In the genomic region with DNA sequence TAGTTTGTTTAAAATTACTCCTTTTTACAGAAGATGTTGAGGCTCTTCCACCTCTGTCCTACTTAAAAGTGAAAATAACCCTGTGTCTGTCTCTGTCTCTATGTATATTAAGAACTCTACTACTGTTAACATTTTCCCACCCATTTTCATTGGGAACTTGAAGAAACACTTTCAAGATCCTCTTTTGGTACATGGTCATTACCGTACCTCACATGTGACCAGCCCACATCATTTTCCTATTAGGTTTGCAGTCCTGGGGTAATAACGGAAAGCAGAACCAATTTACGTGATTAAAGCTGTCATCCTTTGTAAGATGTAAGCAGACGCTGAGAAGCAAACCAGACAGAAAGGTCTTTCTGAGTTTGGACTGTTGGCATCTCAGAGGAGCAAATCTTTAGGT, we compare ENCODE assay signal across 24 mouse cellular contexts. TPM values are rescaled to one million over a fixed set of nuclear protein-coding genes. Genes with fewer than 3 reads are reported as not detected.
DNase-seq lines count a peak whose midpoint lies in the region; ATAC-seq and TF ChIP-seq lines count a peak whose summit lies in the region.
"Had no signal": no experiment of that assay in that cellular context is flagged by ENCODE, and none has a peak within 500 bp of the region (broad histone marks: within the 10 kb centered on the region; RNA-seq: fewer than 3 reads in every experiment).

Gene Gm6377, plus strand, starts transcription at position 289 of the 400 bp plus-strand sequence.

- H3K9ac ChIP-seq in embryonic facial prominence, embryonic 11.5 days (replicated peaks; ENCODE audit: low read length), result no peak within 1 kb of the TSS
- H3K9ac ChIP-seq in lung, postnatal 0 days (replicated peaks; ENCODE audit: low read depth), result no peak within 1 kb of the TSS
- no peak within 1 kb of the TSS for H3K9ac ChIP-seq in forebrain, embryonic 16.5 days (replicated peaks; ENCODE audit: low read depth, low read length)
- H3K9ac ChIP-seq: embryonic facial prominence, embryonic 13.5 days; heart, embryonic 12.5 days; hindbrain, embryonic 14.5 days; intestine, embryonic 15.5 days; midbrain, embryonic 12.5 days; neural tube, embryonic 15.5 days had no signal

- no peak for TF ChIP-seq CTCF in lung, postnatal 0 days (IDR thresholded peaks at IDR 0.05)

- no peak for TF ChIP-seq EP300 in lung, postnatal 0 days (IDR thresholded peaks at IDR 0.05)

- H3K4me2 ChIP-seq in embryonic facial prominence, embryonic 11.5 days (ENCODE audit: low read depth, low read length), result no peak within 1 kb of the TSS
- H3K4me2 ChIP-seq in lung, postnatal 0 days (replicated peaks; ENCODE audit: low read depth, low read length), result no peak within 1 kb of the TSS
- H3K4me2 ChIP-seq in forebrain, embryonic 16.5 days (ENCODE audit: low read length), result no peak within 1 kb of the TSS
- H3K4me2 ChIP-seq: embryonic facial prominence, embryonic 13.5 days; heart, embryonic 12.5 days; hindbrain, embryonic 14.5 days; intestine, embryonic 15.5 days; midbrain, embryonic 12.5 days; neural tube, embryonic 15.5 days had no signal

- H3K4me1 ChIP-seq in embryonic facial prominence, embryonic 11.5 days (ENCODE audit: control insufficient read depth, insufficient read depth, low read length), result no peaks in the 10 kb centered on the region
- no peaks in the 10 kb centered on the region for H3K4me1 ChIP-seq in embryonic facial prominence, embryonic 10.5 days
- H3K4me1 ChIP-seq in lung, postnatal 0 days (ENCODE audit: insufficient read depth, low read depth, low read length), result no peaks in the 10 kb centered on the region
- H3K4me1 ChIP-seq in forebrain, embryonic 16.5 days (replicated peaks; ENCODE audit: control insufficient read depth, insufficient read depth, low read length), result no peaks in the 10 kb centered on the region
- H3K4me1 ChIP-seq: embryonic facial prominence, embryonic 13.5 days; heart, embryonic 12.5 days; intestine, embryonic 15.5 days; midbrain, embryonic 12.5 days; neural tube, embryonic 15.5 days had no signal

- H3K79me2 ChIP-seq in macrophage (ENCODE audit: inconsistent target), result peaks cover 32% of the 10 kb centered on the region; the same call in 1 of the 2 replicates

- no peaks in the 10 kb centered on the region for H3K9me3 ChIP-seq in embryonic facial prominence, embryonic 11.5 days (replicated peaks; ENCODE audit: control insufficient read depth, low read length)
- no peaks in the 10 kb centered on the region for H3K9me3 ChIP-seq in embryonic facial prominence, embryonic 10.5 days
- no peaks in the 10 kb centered on the region for H3K9me3 ChIP-seq in lung, postnatal 0 days (ENCODE audit: low read length)
- H3K9me3 ChIP-seq in forebrain, embryonic 16.5 days (ENCODE audit: control insufficient read depth, low read length), result no peaks in the 10 kb centered on the region
- H3K9me3 ChIP-seq: embryonic facial prominence, embryonic 13.5 days; heart, embryonic 12.5 days; intestine, embryonic 15.5 days; midbrain, embryonic 12.5 days; neural tube, embryonic 15.5 days had no signal

- peak; percentile 17 for DNase-seq in embryonic facial prominence, embryonic 11.5 days (ENCODE audit: low spot score)
- DNase-seq in embryonic facial prominence, embryonic 10.5 days (ENCODE audit: low spot score), result no peak
- peak; percentile 35 for DNase-seq in lung, postnatal 36 days
- no peak for DNase-seq in lung, postnatal 0 days (ENCODE audit: low spot score)
- DNase-seq in skeletal muscle tissue, adult 2 months (ENCODE audit: low read depth, low spot score), result peak; percentile 2
- DNase-seq in layer of hippocampus, adult 9-11 months, result no peak
- DNase-seq: cerebellum, adult 9-10 months; gastrocnemius, postnatal 36 days; kidney, postnatal 10 days; lung, postnatal 10 days; right cerebral cortex, postnatal 25 days had no signal

- no peak within 1 kb of the TSS for H3K4me3 ChIP-seq in embryonic facial prominence, embryonic 11.5 days (ENCODE audit: low read depth, low read length)
- no peak within 1 kb of the TSS for H3K4me3 ChIP-seq in embryonic facial prominence, embryonic 10.5 days
- no peak within 1 kb of the TSS for H3K4me3 ChIP-seq in lung, postnatal 0 days (ENCODE audit: low read depth, low read length)
- peak within 1 kb of the TSS; percentile 29 for H3K4me3 ChIP-seq in macrophage (ENCODE audit: inconsistent target)
- no peak within 1 kb of the TSS for H3K4me3 ChIP-seq in forebrain, embryonic 16.5 days (replicated peaks; ENCODE audit: low read length)
- H3K4me3 ChIP-seq: embryonic facial prominence, embryonic 13.5 days; heart, embryonic 12.5 days; intestine, embryonic 15.5 days; layer of hippocampus, adult 2 months; midbrain, embryonic 12.5 days; myocyte; neural tube, embryonic 15.5 days had no signal

- no peak within 1 kb of the TSS for H3K27ac ChIP-seq in embryonic facial prominence, embryonic 11.5 days (replicated peaks; ENCODE audit: low read depth, low read length)
- no peak within 1 kb of the TSS for H3K27ac ChIP-seq in embryonic facial prominence, embryonic 10.5 days (replicated peaks)
- no peak within 1 kb of the TSS for H3K27ac ChIP-seq in lung, postnatal 0 days (ENCODE audit: low read length)
- peak within 1 kb of the TSS; percentile 54 for H3K27ac ChIP-seq in macrophage
- H3K27ac ChIP-seq in forebrain, embryonic 16.5 days (ENCODE audit: low read length), result no peak within 1 kb of the TSS
- H3K27ac ChIP-seq: embryonic facial prominence, embryonic 13.5 days; hindbrain, embryonic 14.5 days; intestine, embryonic 15.5 days; layer of hippocampus, adult 2 months; midbrain, embryonic 12.5 days; neural tube, embryonic 15.5 days had no signal

- ATAC-seq in embryonic facial prominence, embryonic 11.5 days (replicated peaks; ENCODE audit: insufficient number of reproducible peaks, low FRiP score, low TSS enrichment, low read depth), result no peak
- ATAC-seq in lung, postnatal 0 days, result no peak
- no peak for ATAC-seq in forebrain, embryonic 16.5 days
- ATAC-seq: forebrain, embryonic 14.5 days; intestine, embryonic 15.5 days had no signal

- WGBS in embryonic facial prominence, embryonic 11.5 days, result 56% methylated on average over 4 of the region's 4 CpGs
- WGBS in embryonic facial prominence, embryonic 10.5 days, result 59% methylated on average over 4 of the region's 4 CpGs
- 64% methylated on average over 4 of the region's 4 CpGs for WGBS in lung, postnatal 0 days
- 26% methylated on average over 4 of the region's 4 CpGs for WGBS in macrophage (ENCODE audit: missing documents)
- 85% methylated on average over 4 of the region's 4 CpGs for WGBS in forebrain, embryonic 16.5 days

- H3K36me3 ChIP-seq in embryonic facial prominence, embryonic 11.5 days (replicated peaks; ENCODE audit: control insufficient read depth, insufficient read depth, low read depth, low read length), result no peaks in the 10 kb centered on the region
- no peaks in the 10 kb centered on the region for H3K36me3 ChIP-seq in embryonic facial prominence, embryonic 10.5 days (replicated peaks)
- no peaks in the 10 kb centered on the region for H3K36me3 ChIP-seq in lung, postnatal 0 days (ENCODE audit: insufficient read depth, low read length)
- H3K36me3 ChIP-seq in macrophage (ENCODE audit: inconsistent target), result no peaks in the 10 kb centered on the region
- no peaks in the 10 kb centered on the region for H3K36me3 ChIP-seq in forebrain, embryonic 16.5 days (ENCODE audit: control insufficient read depth, insufficient read depth)
- H3K36me3 ChIP-seq: embryonic facial prominence, embryonic 13.5 days; heart, embryonic 12.5 days; intestine, embryonic 15.5 days; midbrain, embryonic 12.5 days; neural tube, embryonic 15.5 days had no signal

- no peaks in the 10 kb centered on the region for H3K27me3 ChIP-seq in embryonic facial prominence, embryonic 11.5 days (ENCODE audit: control insufficient read depth, insufficient read depth, low read length)
- no peaks in the 10 kb centered on the region for H3K27me3 ChIP-seq in embryonic facial prominence, embryonic 10.5 days (replicated peaks; ENCODE audit: low read depth, poor library complexity, severe bottlenecking)
- H3K27me3 ChIP-seq in lung, postnatal 0 days (replicated peaks; ENCODE audit: insufficient read depth, low read length), result no peaks in the 10 kb centered on the region
- H3K27me3 ChIP-seq in forebrain, embryonic 16.5 days (replicated peaks; ENCODE audit: control insufficient read depth, insufficient read depth, low read length), result no peaks in the 10 kb centered on the region
- H3K27me3 ChIP-seq: embryonic facial prominence, embryonic 13.5 days; heart, embryonic 12.5 days; intestine, embryonic 15.5 days; midbrain, embryonic 12.5 days; neural tube, embryonic 15.5 days had no signal

RNA-seq across cellular contexts. Expression of gene Gm6377, which starts in this region (rescaled TPM):
- polyA plus RNA-seq in embryonic facial prominence, embryonic 11.5 days (2014; fragmentation: Nextera tagmentation; extraction: Ambion mirVana), result not detected in 2 replicates
- polyA plus RNA-seq in embryonic facial prominence, embryonic 10.5 days (2016; fragmentation: Nextera tagmentation; extraction: Ambion mirVana), result 0.05 TPM in 1 of 2 replicates, not detected in the other
- polyA plus RNA-seq in lung, postnatal 0 days (2015; fragmentation: Nextera tagmentation; extraction: Ambion mirVana), result 0.47 and 0.95 TPM in 2 replicates
- 100 to 1,000 TPM in 13 of 26 experiments, 10 to 100 TPM in 13; 19.2 to 358 (median 98.5) TPM for total RNA-seq in macrophage (2018; cell fraction: chromatin; rRNA removed)
- 100 to 1,000 TPM in 12 of 26 experiments, 10 to 100 TPM in 14; 25.5 to 515 (median 82.9) TPM for total RNA-seq in macrophage (2018; cell fraction: cytosol; rRNA removed)
- 100 to 1,000 TPM in 20 of 26 experiments, 10 to 100 TPM in 6; 32.7 to 673 (median 283) TPM for total RNA-seq in macrophage (2018; cell fraction: nucleus; rRNA removed)
- polyA plus RNA-seq in macrophage (2018), result 14.7 to 27.0 TPM (median 21.4 TPM) in 3 replicates
- polyA plus RNA-seq in forebrain, embryonic 16.5 days (2015; fragmentation: Nextera tagmentation; extraction: Ambion mirVana), result 0.09 TPM in 1 of 2 replicates, not detected in the other
- total RNA-seq: gastrocnemius, postnatal 36 days; layer of hippocampus, adult 2 months; left cerebral cortex, postnatal 25 days had no signal
- polyA plus RNA-seq: cortical plate, adult 2 months; embryonic facial prominence, embryonic 13.5 days; hindbrain, embryonic 14.5 days; myocyte; neural tube, embryonic 15.5 days had no signal

Comparison
In these comparisons a context has a peak if more than half of its experiments do, and no peak if none do; other contexts are left out.
1. DNase-seq: peak in lung, postnatal 36 days (single experiment) and skeletal muscle tissue, adult 2 months (single experiment); none in embryonic facial prominence, embryonic 10.5 days (single experiment), lung, postnatal 0 days (single experiment) and layer of hippocampus, adult 9-11 months (single experiment).
2. Peak in DNase-seq in embryonic facial prominence, embryonic 11.5 days; RNA of the gene not detected or under 1 TPM.